Mouse (Mus musculus) right cerebral cortex, adult 18-20 months (tissue): ENCODE measurements around the gene Cln5.

Source experiments
- DNase-seq: peaks from one replicate; pipeline ENCODE4 v3.0.0; 2022; ENCODE audit warnings: mixed read lengths

The Cln5 gene

GRCm38 (mm10) chr14:103079209-103079977 lies 9.4 kb downstream of the Cln5 start:
- DNase-seq: peak; percentile 59

- no peak for DNase-seq
Observed at GRCm38 (mm10) chr14:103085840-103086533, 16.0 kb downstream of the Cln5 start.

GRCm38 (mm10) chr14:103086671-103087324 lies 16.8 kb downstream of the Cln5 start:
- DNase-seq: peak; percentile 57

- no peak for DNase-seq
Observed at GRCm38 (mm10) chr14:103087846-103088245, 17.8 kb downstream of the Cln5 start.

- DNase-seq: no peak
Observed at GRCm38 (mm10) chr14:103088624-103089023, 18.6 kb downstream of the Cln5 start.

GRCm38 (mm10) chr14:103093236-103093635 lies 23.2 kb downstream of the Cln5 start:
- DNase-seq: no peak

- DNase-seq: no peak
Observed at GRCm38 (mm10) chr14:103093670-103094069, 23.7 kb downstream of the Cln5 start.

- DNase-seq: no peak
Observed at GRCm38 (mm10) chr14:103095036-103095435, 25.0 kb downstream of the Cln5 start.

- no peak for DNase-seq
Observed at GRCm38 (mm10) chr14:103095826-103096225, 25.8 kb downstream of the Cln5 start.

GRCm38 (mm10) chr14:103096621-103097020 lies 26.6 kb downstream of the Cln5 start:
- no peak for DNase-seq

GRCm38 (mm10) chr14:103098213-103098586 lies 28.2 kb downstream of the Cln5 start:
- DNase-seq: no peak

- peak; percentile 86 for DNase-seq
Observed at GRCm38 (mm10) chr14:103098587-103099235, 28.7 kb downstream of the Cln5 start.

GRCm38 (mm10) chr14:103099238-103099933 lies 29.4 kb downstream of the Cln5 start, which contains the start of gene Fbxl3:
TSS of gene Fbxl3 (minus strand) at chr14:103099566.
- peak; percentile 89 for DNase-seq

- DNase-seq: no peak
Observed at GRCm38 (mm10) chr14:103100296-103100695, 30.3 kb downstream of the Cln5 start.

GRCm38 (mm10) chr14:103101171-103101570 lies 31.2 kb downstream of the Cln5 start:
- DNase-seq: no peak

- no peak for DNase-seq
Observed at GRCm38 (mm10) chr14:103102246-103102645, 32.2 kb downstream of the Cln5 start.

GRCm38 (mm10) chr14:103102731-103103335 lies 32.8 kb downstream of the Cln5 start:
- no peak for DNase-seq

- DNase-seq: no peak
Observed at GRCm38 (mm10) chr14:103106301-103106700, 36.3 kb downstream of the Cln5 start.

- peak; percentile 67 for DNase-seq
Observed at GRCm38 (mm10) chr14:103109971-103110370, 40.0 kb downstream of the Cln5 start.

GRCm38 (mm10) chr14:103112606-103113363 lies 42.8 kb downstream of the Cln5 start:
- DNase-seq: no peak

- DNase-seq: no peak
Observed at GRCm38 (mm10) chr14:103114994-103115670, 45.1 kb downstream of the Cln5 start.
